Mouse (Mus musculus): ENCODE measurements at regions not wholly inside any gene's neighbourhood (a gene's known extent, or its start where the extent isn't known, plus 50 kb on each side); places are given as distances from the start of the nearest gene placed in this dataset.

DNA sequence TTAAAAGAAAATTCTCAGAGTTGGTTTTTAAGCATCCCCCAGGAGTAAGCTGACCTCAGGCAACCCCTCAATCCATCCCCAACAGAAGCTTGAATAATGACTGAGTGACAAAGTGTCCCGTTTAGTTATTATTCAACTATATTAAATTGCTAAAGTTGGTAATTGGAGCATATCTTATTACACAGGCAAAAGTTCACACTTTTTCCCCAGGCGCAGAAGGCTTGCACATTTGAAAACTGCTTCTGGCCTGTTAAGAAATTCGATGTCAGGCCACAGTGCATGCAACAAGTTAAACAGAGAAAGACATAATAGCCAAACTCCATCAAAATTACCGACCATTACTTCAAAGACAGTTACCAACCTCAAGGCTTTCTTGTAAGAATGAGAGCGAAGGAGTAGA lies 240.3 kb downstream of the Pik3r1 start:
- Histone ChIP-seq H3K36me3 (no peaks in the 10 kb centered on the region), H3K9ac (replicated peaks) (no peak overlapping the region), H3K27me3 (no peaks in the 10 kb centered on the region), H3K9me3 (no peaks in the 10 kb centered on the region), H3K4me3 (replicated peaks) (no peak overlapping the region), H3K4me2 (replicated peaks) (no peak overlapping the region), H3K4me1 (replicated peaks) (no peaks in the 10 kb centered on the region), H3K27ac (no peak overlapping the region)
- no peak for ATAC-seq
- 89% methylated on average over 5 of the region's 5 CpGs for WGBS

DNA sequence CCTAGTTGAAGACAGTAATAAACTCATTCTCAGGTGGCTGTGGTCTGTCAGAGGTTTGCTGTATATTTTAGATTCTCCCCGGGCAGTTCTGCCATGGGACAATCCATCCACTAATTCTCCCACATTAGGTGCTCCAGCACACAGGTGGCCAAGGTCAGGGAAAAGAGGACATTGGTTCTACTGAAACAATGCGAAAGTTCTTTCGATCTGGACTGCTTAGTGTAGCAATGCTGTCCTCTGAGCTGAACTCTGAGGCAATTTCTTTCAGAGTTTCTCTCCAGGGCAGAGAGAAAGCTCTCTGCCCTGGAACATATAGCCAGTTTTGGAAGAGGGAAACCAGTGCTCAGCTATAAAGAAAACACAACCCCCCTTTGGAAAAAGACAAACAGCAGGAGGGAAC lies 243.2 kb downstream of the Pik3r1 start:
- WGBS, result 96% methylated on average over 3 of the region's 3 CpGs
- no peaks in the 10 kb centered on the region for H3K27me3 ChIP-seq
- no peaks in the 10 kb centered on the region for H3K4me1 ChIP-seq (replicated peaks)
- no peaks in the 10 kb centered on the region for H3K36me3 ChIP-seq
- no peak for ATAC-seq
- no peak overlapping the region for H3K9ac ChIP-seq (replicated peaks)
- H3K9me3 ChIP-seq, result no peaks in the 10 kb centered on the region
- H3K4me2 ChIP-seq (replicated peaks), result no peak overlapping the region
- no peak overlapping the region for H3K27ac ChIP-seq
- H3K4me3 ChIP-seq (replicated peaks), result no peak overlapping the region

DNA sequence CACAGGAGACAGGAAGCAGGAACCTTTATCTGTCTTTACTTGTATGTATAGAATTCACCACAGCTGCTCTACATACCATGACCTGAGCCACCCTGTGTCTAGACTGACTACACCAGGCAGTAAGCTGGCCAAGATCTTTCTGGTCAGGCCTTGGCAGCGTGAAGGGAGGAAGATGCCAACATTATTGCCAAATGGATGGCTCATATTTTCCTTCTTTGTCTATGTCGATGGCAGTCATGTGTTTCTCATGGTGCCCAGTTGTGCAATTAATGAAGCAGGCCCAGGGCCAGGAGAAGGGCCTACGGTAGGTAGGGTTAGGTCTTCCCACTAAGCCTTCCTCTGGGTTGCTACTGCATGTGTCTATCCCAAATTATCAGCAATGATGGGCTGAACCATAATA lies 243.8 kb downstream of the Pik3r1 start:
- Histone ChIP-seq H3K36me3 (no peaks in the 10 kb centered on the region), H3K4me2 (replicated peaks) (no peak overlapping the region), H3K27me3 (no peaks in the 10 kb centered on the region), H3K4me1 (replicated peaks) (no peaks in the 10 kb centered on the region), H3K9ac (replicated peaks) (no peak overlapping the region), H3K4me3 (replicated peaks) (no peak overlapping the region), H3K9me3 (no peaks in the 10 kb centered on the region), H3K27ac (no peak overlapping the region)
- no peak for ATAC-seq
- WGBS, result 86% methylated on average over 3 of the region's 3 CpGs

GRCm38 (mm10) chr13:101523492-101523891 lies 244.5 kb downstream of the Pik3r1 start:
- no peak overlapping the region for H3K4me3 ChIP-seq (replicated peaks)
- 93% methylated on average over 3 of the region's 3 CpGs for WGBS
- no peaks in the 10 kb centered on the region for H3K27me3 ChIP-seq
- ATAC-seq, result no peak
- no peak overlapping the region for H3K27ac ChIP-seq
- H3K36me3 ChIP-seq, result no peaks in the 10 kb centered on the region
- no peak overlapping the region for H3K9ac ChIP-seq (replicated peaks)
- H3K4me1 ChIP-seq (replicated peaks), result no peaks in the 10 kb centered on the region
- H3K9me3 ChIP-seq, result no peaks in the 10 kb centered on the region
- no peak overlapping the region for H3K4me2 ChIP-seq (replicated peaks)

GRCm38 (mm10) chr13:101522597-101522996 lies 245.4 kb downstream of the Pik3r1 start:
- H3K27ac ChIP-seq, result no peak overlapping the region
- H3K4me3 ChIP-seq (replicated peaks), result no peak overlapping the region
- no peaks in the 10 kb centered on the region for H3K4me1 ChIP-seq (replicated peaks)
- H3K4me2 ChIP-seq (replicated peaks), result no peak overlapping the region
- no peaks in the 10 kb centered on the region for H3K36me3 ChIP-seq
- no peaks in the 10 kb centered on the region for H3K9me3 ChIP-seq
- 97% methylated on average over 2 of the region's 2 CpGs for WGBS
- no peak overlapping the region for H3K9ac ChIP-seq (replicated peaks)
- ATAC-seq, result no peak
- H3K27me3 ChIP-seq, result no peaks in the 10 kb centered on the region

GRCm38 (mm10) chr13:101513354-101513753 lies 254.7 kb downstream of the Pik3r1 start:
- WGBS, result 84% methylated on average over 3 of the region's 3 CpGs
- Histone ChIP-seq H3K36me3 (no peaks in the 10 kb centered on the region), H3K27me3 (no peaks in the 10 kb centered on the region), H3K4me2 (replicated peaks) (no peak overlapping the region), H3K4me1 (replicated peaks) (no peaks in the 10 kb centered on the region), H3K27ac (no peak overlapping the region), H3K9me3 (peaks cover 3% of the 10 kb centered on the region; the same call in 1 of the 2 replicates), H3K4me3 (replicated peaks) (no peak overlapping the region), H3K9ac (replicated peaks) (no peak overlapping the region)
- no peak for ATAC-seq

DNA sequence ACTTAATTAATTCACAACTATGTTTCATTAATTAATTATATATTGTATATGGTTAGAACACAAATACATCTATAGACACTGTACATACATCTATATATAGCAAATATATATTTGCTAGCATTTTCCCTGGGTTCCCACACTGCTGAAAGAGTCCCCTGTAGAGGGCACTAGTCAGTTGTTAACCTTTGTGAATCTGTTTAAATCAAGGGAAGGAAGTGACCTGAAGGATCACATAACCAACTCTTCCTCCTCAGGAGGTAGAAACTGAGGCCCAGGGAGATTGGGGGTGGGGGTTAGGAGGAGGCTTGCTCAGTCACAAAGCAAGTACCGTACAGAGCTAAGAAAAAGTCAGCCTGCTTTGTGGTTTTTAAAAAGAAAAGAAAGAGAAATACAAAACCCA lies 258.1 kb downstream of the Pik3r1 start:
- Histone ChIP-seq H3K27ac (no peak overlapping the region), H3K9ac (replicated peaks) (no peak overlapping the region), H3K36me3 (no peaks in the 10 kb centered on the region), H3K4me1 (replicated peaks) (no peaks in the 10 kb centered on the region), H3K4me3 (replicated peaks) (no peak overlapping the region), H3K9me3 (no peaks in the 10 kb centered on the region), H3K27me3 (no peaks in the 10 kb centered on the region), H3K4me2 (replicated peaks) (no peak overlapping the region)
- 71% methylated on average over 1 of the region's 1 CpGs for WGBS
- ATAC-seq, result no peak

GRCm38 (mm10) chr13:101508331-101508730 lies 259.7 kb downstream of the Pik3r1 start:
- Histone ChIP-seq H3K36me3 (no peaks in the 10 kb centered on the region), H3K9ac (replicated peaks) (no peak overlapping the region), H3K27me3 (no peaks in the 10 kb centered on the region), H3K4me3 (replicated peaks) (no peak overlapping the region), H3K9me3 (no peaks in the 10 kb centered on the region), H3K27ac (no peak overlapping the region), H3K4me1 (replicated peaks) (no peaks in the 10 kb centered on the region), H3K4me2 (replicated peaks) (no peak overlapping the region)
- ATAC-seq, result no peak

DNA sequence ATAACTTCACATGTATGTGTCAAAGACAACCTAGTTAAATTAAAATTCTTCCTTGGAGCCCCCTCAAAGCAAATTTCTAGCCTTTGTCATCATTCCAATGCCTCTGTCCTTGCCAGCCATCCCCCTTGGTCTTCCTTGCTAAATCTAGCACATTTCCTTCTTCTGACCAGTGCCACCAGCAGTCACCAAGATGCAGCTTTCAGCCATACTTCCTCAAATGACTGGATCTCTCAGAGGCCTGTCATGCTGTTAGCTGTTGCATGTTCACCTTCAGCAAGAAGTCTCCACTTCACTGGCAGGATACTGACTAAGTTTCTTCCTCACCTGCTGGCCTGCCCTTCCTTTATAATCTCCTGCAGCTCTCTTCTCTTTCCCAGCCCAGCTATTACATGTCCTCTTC lies 261.3 kb downstream of the Pik3r1 start:
- H3K9me3 ChIP-seq, result no peaks in the 10 kb centered on the region
- no peaks in the 10 kb centered on the region for H3K27me3 ChIP-seq
- H3K36me3 ChIP-seq, result no peaks in the 10 kb centered on the region
- ATAC-seq, result no peak
- H3K9ac ChIP-seq (replicated peaks), result no peak overlapping the region
- no peaks in the 10 kb centered on the region for H3K4me1 ChIP-seq (replicated peaks)
- H3K4me3 ChIP-seq (replicated peaks), result no peak overlapping the region
- H3K4me2 ChIP-seq (replicated peaks), result no peak overlapping the region
- H3K27ac ChIP-seq, result no peak overlapping the region

DNA sequence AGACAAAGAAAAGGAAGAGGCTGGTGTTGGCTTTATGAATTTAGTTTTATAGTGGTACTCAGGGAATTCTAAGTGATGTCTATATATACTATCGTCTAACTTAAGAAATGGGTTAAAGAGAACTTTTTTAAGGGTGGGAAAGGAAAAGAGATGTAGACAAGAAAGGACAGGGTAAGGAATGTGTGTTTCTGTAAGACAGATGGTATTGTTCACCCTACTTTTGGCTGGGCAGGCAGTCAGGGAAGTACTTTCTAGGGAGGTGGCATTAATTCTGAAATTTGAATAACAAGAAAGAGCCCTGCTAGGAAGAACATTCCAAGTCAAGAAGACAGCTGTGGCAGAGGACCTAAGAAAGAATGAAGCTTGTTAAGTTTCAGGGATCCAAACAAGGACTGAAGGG lies 263.0 kb downstream of the Pik3r1 start:
- Histone ChIP-seq H3K4me1 (replicated peaks) (no peaks in the 10 kb centered on the region), H3K9ac (replicated peaks) (no peak overlapping the region), H3K27me3 (no peaks in the 10 kb centered on the region), H3K4me3 (replicated peaks) (no peak overlapping the region), H3K36me3 (no peaks in the 10 kb centered on the region), H3K4me2 (replicated peaks) (no peak overlapping the region), H3K9me3 (no peaks in the 10 kb centered on the region), H3K27ac (no peak overlapping the region)
- ATAC-seq, result no peak
- WGBS, result 79% methylated on average over 1 of the region's 1 CpGs

- WGBS, result 83% methylated on average over 5 of the region's 5 CpGs
- no peak overlapping the region for H3K27ac ChIP-seq
- H3K9ac ChIP-seq (replicated peaks), result no peak overlapping the region
- ATAC-seq, result no peak
- no peak overlapping the region for H3K4me2 ChIP-seq (replicated peaks)
- no peaks in the 10 kb centered on the region for H3K9me3 ChIP-seq
- no peaks in the 10 kb centered on the region for H3K27me3 ChIP-seq
- no peak overlapping the region for H3K4me3 ChIP-seq (replicated peaks)
- no peaks in the 10 kb centered on the region for H3K36me3 ChIP-seq
- H3K4me1 ChIP-seq (replicated peaks), result no peaks in the 10 kb centered on the region
Observed at GRCm38 (mm10) chr13:101504241-101504640, 263.8 kb downstream of the Pik3r1 start.

DNA sequence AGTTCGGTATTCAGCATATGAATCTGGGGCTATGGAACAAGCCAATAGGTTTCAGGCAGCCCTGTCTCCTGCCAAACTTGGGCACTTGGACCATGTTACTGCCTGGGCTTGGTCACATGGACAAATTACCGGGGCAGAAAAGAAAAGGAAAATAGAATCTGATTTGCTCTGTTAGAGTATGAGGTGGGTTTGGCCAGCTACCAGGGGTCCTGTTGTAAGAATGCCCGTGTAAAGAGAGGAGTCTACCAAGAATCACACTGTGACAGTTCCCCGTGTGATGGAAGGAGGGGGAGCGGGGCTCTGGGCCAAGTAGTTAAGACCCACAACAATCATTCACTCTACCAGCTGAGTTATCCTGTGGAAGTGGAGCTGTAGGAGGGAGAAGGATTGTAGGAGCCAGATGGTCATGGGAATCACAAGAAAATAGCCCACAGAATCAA lies 266.2 kb downstream of the Pik3r1 start:
- H3K9ac ChIP-seq (replicated peaks), result no peak overlapping the region
- H3K4me2 ChIP-seq (replicated peaks), result no peak overlapping the region
- H3K9me3 ChIP-seq, result no peaks in the 10 kb centered on the region
- WGBS, result 78% methylated on average over 5 of the region's 5 CpGs
- no peaks in the 10 kb centered on the region for H3K36me3 ChIP-seq
- no peak overlapping the region for H3K4me3 ChIP-seq (replicated peaks)
- no peak overlapping the region for H3K27ac ChIP-seq
- 0 out of 2 replicates have a peak, but pooled peaks have one; percentile 9 for ATAC-seq
- H3K4me1 ChIP-seq (replicated peaks), result no peaks in the 10 kb centered on the region
- H3K27me3 ChIP-seq, result no peaks in the 10 kb centered on the region

GRCm38 (mm10) chr13:101501061-101501460 lies 267.0 kb downstream of the Pik3r1 start:
- no peak overlapping the region for H3K9ac ChIP-seq (replicated peaks)
- H3K9me3 ChIP-seq, result no peaks in the 10 kb centered on the region
- H3K4me2 ChIP-seq (replicated peaks), result no peak overlapping the region
- H3K4me1 ChIP-seq (replicated peaks), result no peaks in the 10 kb centered on the region
- no peaks in the 10 kb centered on the region for H3K36me3 ChIP-seq
- ATAC-seq, result no peak
- H3K27me3 ChIP-seq, result no peaks in the 10 kb centered on the region
- WGBS, result 96% methylated on average over 3 of the region's 3 CpGs
- H3K4me3 ChIP-seq (replicated peaks), result no peak overlapping the region
- no peak overlapping the region for H3K27ac ChIP-seq
